Mouse (Mus musculus) ES-E14 (cell line): ENCODE results near the gene Arhgef25. TPM values are rescaled to one million over a fixed set of nuclear protein-coding genes. Genes with fewer than 3 reads are reported as not detected.
"Not testable (repeated sequence)": the region's sequence is repeated elsewhere in the genome, so short reads cannot be mapped to it uniquely, and the experiment has no call there.

Source experiments
- DNase-seq: peaks from one replicate; pipeline ENCODE4 v3.0.0-alpha.2; 2013; ENCODE audit warnings: low read depth, low spot score
- H3K27ac ChIP-seq: 2 replicates; pipeline ENCODE4 v1.5.1; 2012; ENCODE audit warnings: low read depth, mild to moderate bottlenecking, low read length, moderate library complexity, mixed read lengths; ENCODE audit not compliant: poor library complexity, insufficient read depth, severe bottlenecking
- H3K36me3 ChIP-seq: 2 replicates; pipeline ENCODE4 v1.6.1; 2012; ENCODE audit warnings: mild to moderate bottlenecking, low read length, moderate library complexity, mixed read lengths; ENCODE audit not compliant: control insufficient read depth, poor library complexity, insufficient read depth, severe bottlenecking
- H3K4me1 ChIP-seq, 2 experiments: fragments of 150-350 bp in 1 of 2; sonication (generic) in 1 of 2; 2 replicates each; pipeline ENCODE4 v1.6.1; 2012; ENCODE audit warnings: low read length in 2 of 2, mild to moderate bottlenecking in 1 of 2, mixed read lengths in 1 of 2; ENCODE audit not compliant: control insufficient read depth in 2 of 2, insufficient read depth in 2 of 2, poor library complexity in 1 of 2
- H3K4me3 ChIP-seq, 2 experiments: fragments of 150-350 bp in 1 of 2; sonication (generic) in 1 of 2; 2 replicates each; pipeline ENCODE4 v1.5.1; 2012; ENCODE audit warnings: low read length in 2 of 2, low read depth in 1 of 2, mild to moderate bottlenecking in 1 of 2, mixed read lengths in 1 of 2; ENCODE audit not compliant: insufficient read depth in 1 of 2, poor library complexity in 1 of 2, severe bottlenecking in 1 of 2
- H3K9ac ChIP-seq: 2 replicates; pipeline ENCODE4 v1.6.1; 2012; ENCODE audit warnings: low read depth, mild to moderate bottlenecking, low read length, mixed read lengths; ENCODE audit not compliant: poor library complexity, insufficient read depth, severe bottlenecking
- H3K9me3 ChIP-seq: fragments of 150-350 bp; sonication (generic); 2 replicates; pipeline ENCODE4 v1.6.1; 2012; ENCODE audit warnings: low read depth, mild to moderate bottlenecking, low read length; ENCODE audit not compliant: control insufficient read depth, insufficient read depth
- CHD2 ChIP-seq: IDR thresholded peaks from 2 replicates; pipeline ENCODE4 v1.6.1; 2014; ENCODE audit warnings: mild to moderate bottlenecking, low read depth, low read length, inconsistent platforms
- HCFC1 ChIP-seq: IDR thresholded peaks from 2 replicates; pipeline ENCODE4 v1.6.1; 2012; ENCODE audit warnings: low read length, inconsistent platforms, borderline replicate concordance; ENCODE audit not compliant: insufficient read depth
- MAFK ChIP-seq: IDR thresholded peaks from 2 replicates; pipeline ENCODE4 v1.6.1; 2014; ENCODE audit warnings: mild to moderate bottlenecking, low read depth, low read length, inconsistent platforms; ENCODE audit not compliant: insufficient read depth
- ZC3H11A ChIP-seq: IDR thresholded peaks from 2 replicates; pipeline ENCODE4 v1.6.1; 2012; ENCODE audit warnings: low read depth, mild to moderate bottlenecking, inconsistent platforms, low read length, borderline replicate concordance
- ZNF384 ChIP-seq: IDR thresholded peaks from 2 replicates; pipeline ENCODE4 v1.6.1; 2012; ENCODE audit warnings: low read depth, low read length, inconsistent platforms
- in situ Hi-C, 2 experiments: fragments of 600-800 bp; cut with MboI; formaldehyde crosslinking; loops; one replicate each; pipeline ENCODE4 v1.15.1; 2025; ENCODE audit warnings: low sequenced_read_pairs in 2 of 2, inconsistent platforms in 1 of 2; ENCODE audit not compliant: unreplicated experiment in 2 of 2
- total RNA-seq: library from RNA; depleted of rRNA; stranded (reverse); fragments of 300-350 nt; gene quantifications from 2 replicates; pipeline ENCODE4 v1.2.3, GENCODE M21; 2012

Arhgef25 gene
- total RNA-seq, 1 experiment: 39.2 TPM

- TF ChIP-seq MAFK (no peak), HCFC1 (no peak), ZC3H11A (no peak), CHD2 (no peak), ZNF384 (no peak)
- Histone ChIP-seq H3K9me3 (no peaks in the 10 kb centered on the region), H3K27ac (no peak overlapping the region), H3K4me1 (no peaks in the 10 kb centered on the region), H3K4me3 (no peak overlapping the region), H3K9ac (no peak overlapping the region), H3K36me3 (no peaks in the 10 kb centered on the region)
- DNase-seq: no peak
- in situ Hi-C loops: no loop called here
These were observed 35.2 kb downstream of the Arhgef25 start for GRCm38 (mm10) chr10:127154652-127155051.

DNA sequence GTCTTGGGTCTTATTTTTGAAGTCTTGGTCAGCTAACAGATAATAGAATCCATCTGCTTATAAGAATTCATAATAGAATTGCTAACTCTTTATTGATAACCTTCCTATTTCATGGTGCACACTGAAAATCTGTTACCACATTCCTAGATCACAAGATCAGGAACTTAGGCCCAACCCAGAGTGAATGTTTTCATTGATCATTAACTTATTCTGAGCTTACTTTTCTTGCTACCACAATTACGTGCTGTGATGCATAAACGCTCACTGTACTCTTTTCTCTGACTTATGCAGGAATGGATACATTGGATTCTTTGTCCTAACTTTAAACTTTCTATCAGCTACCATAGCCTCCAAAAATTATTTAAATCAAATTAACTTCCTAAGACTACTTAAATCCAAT, 35.6 kb downstream of the Arhgef25 start:
- no peak for DNase-seq
- in situ Hi-C loops: no loop called here
- Histone ChIP-seq H3K4me3 (no peak overlapping the region), H3K4me1 (no peaks in the 10 kb centered on the region), H3K27ac (no peak overlapping the region), H3K9ac (no peak overlapping the region), H3K9me3 (no peaks in the 10 kb centered on the region), H3K36me3 (no peaks in the 10 kb centered on the region)
- no peak for TF ChIP-seq MAFK
- TF ChIP-seq HCFC1: no peak

DNA sequence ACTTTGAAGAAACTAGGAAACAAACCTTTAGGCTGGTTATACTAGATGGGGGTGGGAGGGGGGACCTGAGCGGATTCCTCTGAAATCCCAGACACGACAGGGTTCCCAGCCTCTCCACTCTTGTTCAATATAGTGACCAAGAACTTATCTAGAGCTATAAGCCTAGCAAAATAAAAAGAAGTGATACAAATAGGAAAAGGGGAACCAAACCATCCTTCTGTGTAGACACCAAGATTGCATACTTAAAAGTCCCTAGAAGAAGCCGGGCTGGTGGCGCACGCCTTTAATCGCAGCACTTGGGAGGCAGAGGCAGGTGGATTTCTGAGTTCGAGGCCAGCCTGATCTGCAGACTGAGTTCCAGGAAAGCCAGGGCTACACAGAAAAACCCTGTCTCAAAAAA, 36.6 kb downstream of the Arhgef25 start:
- Histone ChIP-seq H3K4me3 (no peak overlapping the region), H3K9ac (no peak overlapping the region), H3K4me1 (no peaks in the 10 kb centered on the region), H3K27ac (no peak overlapping the region), H3K36me3 (no peaks in the 10 kb centered on the region), H3K9me3 (no peaks in the 10 kb centered on the region)
- TF ChIP-seq ZNF384: no peak
- DNase-seq: no peak
- in situ Hi-C loops: no loop called here

DNA sequence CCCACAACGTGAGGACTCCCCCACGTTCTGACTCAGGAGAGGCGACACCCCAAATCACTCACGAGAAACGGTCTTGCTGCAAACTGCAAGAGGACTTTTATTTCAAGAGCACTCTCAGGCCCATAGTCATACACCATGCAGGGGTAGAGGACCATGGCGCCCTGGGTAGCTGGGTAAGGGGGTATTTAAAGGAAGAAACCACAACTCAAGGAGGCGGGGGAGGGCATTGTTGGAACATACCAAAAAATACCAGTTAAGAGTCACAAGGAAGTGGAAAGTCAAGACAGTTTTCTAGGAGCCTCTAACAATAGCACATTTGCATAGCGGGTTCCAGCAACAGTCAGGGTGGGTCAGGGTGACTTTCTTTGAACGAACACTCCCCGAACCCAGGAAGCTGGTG, 37.3 kb downstream of the Arhgef25 start:
- H3K4me3 ChIP-seq, H3K9me3 ChIP-seq, H3K4me1 ChIP-seq, in situ Hi-C loops, H3K27ac ChIP-seq, H3K9ac ChIP-seq, DNase-seq, H3K36me3 ChIP-seq: not testable (repeated sequence)

DNA sequence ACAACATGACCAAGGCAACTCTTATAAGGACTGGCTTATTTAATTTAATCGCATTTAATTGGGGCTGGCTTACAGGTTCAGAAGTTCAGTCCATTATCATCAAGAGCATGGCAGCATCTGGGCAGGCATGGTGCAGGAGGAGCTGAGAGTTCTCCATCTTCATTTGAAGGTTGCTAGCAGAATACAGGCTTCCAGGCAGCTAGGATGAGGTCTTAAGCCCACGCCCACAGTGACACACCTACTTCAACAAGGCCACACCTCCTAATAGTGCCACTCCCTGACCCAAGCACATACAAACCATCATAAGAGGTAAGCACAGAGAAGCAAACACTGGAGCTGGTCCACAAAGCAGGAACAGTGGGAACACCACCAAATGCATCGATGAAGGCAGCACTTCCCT, 38.6 kb downstream of the Arhgef25 start:
- in situ Hi-C loops, H3K9me3 ChIP-seq, H3K9ac ChIP-seq, H3K4me3 ChIP-seq, DNase-seq, H3K4me1 ChIP-seq, H3K36me3 ChIP-seq, H3K27ac ChIP-seq: not testable (repeated sequence)
